Mouse (Mus musculus): ENCODE measurements at regions not wholly inside any gene's neighbourhood (a gene's known extent, or its start where the extent isn't known, plus 50 kb on each side); places are given as distances from the start of the nearest gene placed in this dataset.

- TF ChIP-seq TAL1 (conservative IDR thresholded peaks at IDR 0.05; ENCODE audit: low read depth, low read length): no peak
- TF ChIP-seq CTCF (IDR thresholded peaks at IDR 0.05; ENCODE audit: low read depth, low read length): no peak
- no peak for TF ChIP-seq GATA1 (IDR thresholded peaks at IDR 0.05; ENCODE audit: borderline replicate concordance, low read length)
Measured at GRCm38 (mm10) chr2:48624461-48624860, 189.4 kb upstream of the Acvr2a start.
